Mouse (Mus musculus): ENCODE measurements around the gene Fancd2.

Fancd2 gene

GRCm38 (mm10) chr6:113614152-113614551, 82.7 kb downstream of the Fancd2 start:
- DNase-seq, result peak; percentile 61

GRCm38 (mm10) chr6:113614997-113615396, 83.5 kb downstream of the Fancd2 start:
- DNase-seq, result peak; percentile 62

- peak; percentile 32 for DNase-seq
Observed at GRCm38 (mm10) chr6:113615489-113615888, 84.0 kb downstream of the Fancd2 start.

GRCm38 (mm10) chr6:113623386-113623785, 91.9 kb downstream of the Fancd2 start:
- DNase-seq, result no peak

- DNase-seq, result peak; percentile 87
Observed at GRCm38 (mm10) chr6:113623941-113624751, 92.7 kb downstream of the Fancd2 start, which contains the start of gene Vhl. Gene Vhl, plus strand, starts transcription at chr6:113623959.

GRCm38 (mm10) chr6:113624989-113625770, 93.7 kb downstream of the Fancd2 start:
- no peak for DNase-seq

GRCm38 (mm10) chr6:113630322-113630721, 98.8 kb downstream of the Fancd2 start:
- DNase-seq, result peak; percentile 32

- no peak for DNase-seq
Observed at GRCm38 (mm10) chr6:113632863-113633262, 101.4 kb downstream of the Fancd2 start.

- peak; percentile 95 for DNase-seq
Observed at GRCm38 (mm10) chr6:113638302-113639040, 107.0 kb downstream of the Fancd2 start, which contains the start of gene Irak2. Gene Irak2, plus strand, starts transcription at chr6:113638467.

- no peak for DNase-seq
Observed at GRCm38 (mm10) chr6:113639201-113639600, 107.7 kb downstream of the Fancd2 start.

- DNase-seq, result no peak
Observed at GRCm38 (mm10) chr6:113642605-113643004, 111.1 kb downstream of the Fancd2 start.

GRCm38 (mm10) chr6:113643021-113643420, 111.5 kb downstream of the Fancd2 start:
- DNase-seq, result no peak

- no peak for DNase-seq
Observed at GRCm38 (mm10) chr6:113643967-113644366, 112.5 kb downstream of the Fancd2 start.

- peak; percentile 37 for DNase-seq
Observed at GRCm38 (mm10) chr6:113644808-113645207, 113.3 kb downstream of the Fancd2 start.
